Mouse (Mus musculus) testis, adult 2 months (tissue): ENCODE data around the gene Madcam1.

Experiments used
- CTCF ChIP-seq: fragments of 200-500 bp; IDR thresholded peaks from 2 replicates; pipeline ENCODE4 v1.5.1; 2012; ENCODE audit warnings: low read depth, mild to moderate bottlenecking, inconsistent platforms, low read length, moderate library complexity; ENCODE audit not compliant: control insufficient read depth, insufficient read depth, insufficient replicate concordance
- POLR2A ChIP-seq: fragments of 200-500 bp; IDR thresholded peaks from 2 replicates; pipeline ENCODE4 v1.6.1; 2012; ENCODE audit warnings: low read depth, mild to moderate bottlenecking, inconsistent platforms, low read length, moderate library complexity; ENCODE audit not compliant: control insufficient read depth

GRCm38 (mm10) chr10:79701443-79702129 lies 37.2 kb downstream of the Madcam1 start:
- no peak for TF ChIP-seq CTCF
- no peak for TF ChIP-seq POLR2A
